Mouse (Mus musculus): ENCODE measurements around the gene Grik3. TPM values are rescaled to one million over a fixed set of nuclear protein-coding genes. Genes with fewer than 3 reads are reported as not detected.

Grik3 gene
- total RNA-seq, 4 experiments from 2014 or later = 0.10 to 0.22 (median 0.17) TPM

DNA sequence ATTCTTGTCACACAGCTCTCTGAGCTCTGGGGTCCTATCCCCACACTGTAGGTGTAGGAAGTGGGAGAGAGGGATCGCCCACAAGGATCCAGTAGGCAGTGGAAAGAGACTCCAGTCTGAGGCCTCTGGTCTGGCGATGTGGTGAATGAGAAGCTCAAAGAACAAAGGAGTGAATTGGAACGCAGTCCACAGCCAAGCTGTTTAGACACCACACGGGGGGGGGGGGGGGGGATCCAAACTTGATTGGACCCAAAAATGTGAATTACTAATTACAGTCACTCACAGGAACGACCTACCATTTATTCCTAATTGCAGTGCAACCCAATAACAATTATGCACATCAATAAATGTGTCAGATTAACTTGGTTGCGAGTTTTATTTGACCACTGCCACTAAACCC, 227.4 kb downstream of the Grik3 start:
- DNase-seq (ENCODE audit: low spot score in 2 of 2) = no peak

DNA sequence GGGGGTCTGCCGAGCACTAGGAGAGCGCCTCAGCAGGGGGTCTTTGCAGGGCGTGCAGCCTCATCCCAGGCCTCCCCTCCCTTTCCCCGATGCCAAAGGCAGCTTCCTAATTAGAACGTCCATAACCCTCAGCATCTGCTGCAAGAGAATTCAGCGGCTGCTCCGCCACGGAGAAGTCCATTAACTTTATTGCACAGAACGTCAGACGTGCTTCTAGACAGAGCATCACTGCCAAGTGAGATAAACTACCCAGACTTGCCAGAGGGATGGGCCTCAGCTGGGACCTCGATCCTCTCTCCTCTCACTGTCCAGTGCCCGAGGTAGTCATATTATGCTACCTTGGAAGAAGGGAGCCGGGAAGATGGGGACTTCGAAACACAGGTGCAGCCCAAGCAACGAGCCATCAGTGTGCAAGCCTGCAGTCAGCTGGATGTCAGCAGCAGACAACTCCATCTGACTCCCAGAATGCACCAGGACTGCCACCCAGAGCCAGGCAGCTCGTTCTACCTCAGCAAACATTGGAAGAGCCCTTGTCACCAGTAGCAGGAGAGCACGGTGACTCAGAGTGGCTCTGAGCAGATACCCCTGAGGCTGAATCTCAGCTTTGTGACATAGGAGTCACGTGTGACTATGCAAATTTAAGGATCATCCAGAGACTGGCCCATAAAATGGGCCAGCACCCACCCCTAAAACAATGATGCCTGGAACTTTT, 228.1 kb downstream of the Grik3 start:
- no peak for DNase-seq (ENCODE audit: low spot score in 2 of 2)

DNA sequence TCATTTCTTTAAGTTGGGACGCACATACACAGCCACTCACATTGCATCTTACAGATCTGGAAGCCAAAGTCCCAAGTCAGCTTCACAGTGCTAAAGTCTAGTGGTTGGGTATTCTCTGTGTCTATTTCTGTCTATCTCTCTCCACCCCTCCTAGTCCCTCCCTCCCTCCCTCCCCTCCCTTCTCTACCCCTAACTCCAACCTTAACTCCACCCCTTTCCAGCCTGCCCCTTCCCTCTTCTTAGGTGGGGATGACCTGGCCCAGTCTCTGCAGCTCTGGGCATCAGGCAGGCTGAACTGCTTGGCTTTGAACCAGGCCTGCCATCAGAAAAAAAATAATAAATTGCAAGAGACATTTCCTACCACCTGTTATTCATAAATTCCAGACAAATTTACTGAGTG, 235.7 kb downstream of the Grik3 start:
- no peak for DNase-seq (ENCODE audit: low spot score in 2 of 2)

GRCm38 (mm10) chr4:125727030-125727429, 236.5 kb downstream of the Grik3 start:
- DNase-seq (ENCODE audit: low spot score in 2 of 2) = no peak

GRCm38 (mm10) chr4:125727626-125728025, 237.1 kb downstream of the Grik3 start:
- no peak for DNase-seq (ENCODE audit: low spot score in 2 of 2)

GRCm38 (mm10) chr4:125728091-125728863, 237.8 kb downstream of the Grik3 start:
- DNase-seq (ENCODE audit: low spot score in 2 of 2) = no peak

GRCm38 (mm10) chr4:125729305-125730220, 239.1 kb downstream of the Grik3 start:
- DNase-seq (ENCODE audit: low spot score in 2 of 2) = no peak

- no peak for DNase-seq (ENCODE audit: low spot score in 2 of 2)
Measured at GRCm38 (mm10) chr4:125730751-125731150, 240.3 kb downstream of the Grik3 start.

DNA sequence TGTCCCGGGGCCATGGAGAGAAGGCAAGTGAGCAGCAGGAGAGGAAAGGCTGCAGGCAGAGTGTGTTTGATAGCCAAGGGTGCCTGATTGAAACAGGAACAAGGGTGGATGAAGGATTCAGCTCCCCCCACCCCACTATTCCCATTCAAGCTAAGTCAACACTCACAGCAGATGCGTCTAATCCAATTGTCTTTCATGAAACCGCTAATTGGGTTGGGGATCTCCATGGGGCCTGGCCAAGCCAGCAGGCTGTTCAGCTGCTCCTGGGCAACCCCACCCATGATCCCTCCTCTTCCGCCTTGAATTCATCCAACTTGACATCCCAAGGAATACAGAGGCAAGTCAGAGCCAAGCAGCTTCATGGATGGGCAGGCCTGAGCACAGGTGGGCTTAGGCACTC, 246.3 kb downstream of the Grik3 start:
- DNase-seq (ENCODE audit: low spot score in 2 of 2) = no peak

DNA sequence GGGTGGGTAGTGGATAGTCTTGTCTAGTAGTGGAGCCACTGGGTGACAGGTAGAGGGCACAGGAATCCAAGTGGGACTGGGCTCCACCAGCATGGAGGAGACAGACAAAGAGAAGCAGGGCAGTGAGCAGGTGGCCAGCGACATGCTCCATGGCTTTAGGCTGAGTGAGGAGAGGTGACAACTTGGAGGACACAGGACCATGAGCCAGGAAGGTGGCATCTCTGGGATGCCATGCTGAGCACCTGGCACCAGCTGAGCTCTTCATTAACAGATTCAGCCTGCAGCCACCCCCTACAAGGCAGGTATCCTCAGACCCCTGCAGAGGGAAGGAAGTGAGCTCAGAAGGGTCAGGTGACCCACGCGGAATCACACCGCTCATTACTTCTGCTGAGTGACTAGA, 248.3 kb downstream of the Grik3 start:
- no peak for DNase-seq (ENCODE audit: low spot score in 2 of 2)

DNA sequence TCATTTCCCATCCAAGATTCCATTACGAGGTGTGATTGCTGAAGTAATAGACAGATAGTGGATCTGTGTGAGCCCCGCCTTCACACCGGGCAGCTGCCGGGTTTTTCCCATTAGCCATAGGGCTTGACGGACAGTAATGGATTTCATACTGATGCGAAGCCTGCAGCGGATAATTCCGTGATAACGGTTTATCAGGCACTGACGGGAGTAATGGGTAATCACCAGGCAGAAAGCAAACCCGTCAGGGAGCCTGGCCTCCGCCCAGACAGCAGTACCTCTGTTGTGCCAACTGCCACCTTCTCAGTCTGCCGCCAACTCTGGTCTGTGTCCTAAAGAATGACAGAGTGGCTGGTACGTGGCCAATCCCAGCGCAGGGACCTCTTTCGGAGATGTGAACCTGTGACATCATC, 251.7 kb downstream of the Grik3 start:
- no peak for DNase-seq (ENCODE audit: low spot score in 2 of 2)

GRCm38 (mm10) chr4:125745902-125746301, 255.4 kb downstream of the Grik3 start:
- no peak for DNase-seq (ENCODE audit: low spot score in 2 of 2)

DNA sequence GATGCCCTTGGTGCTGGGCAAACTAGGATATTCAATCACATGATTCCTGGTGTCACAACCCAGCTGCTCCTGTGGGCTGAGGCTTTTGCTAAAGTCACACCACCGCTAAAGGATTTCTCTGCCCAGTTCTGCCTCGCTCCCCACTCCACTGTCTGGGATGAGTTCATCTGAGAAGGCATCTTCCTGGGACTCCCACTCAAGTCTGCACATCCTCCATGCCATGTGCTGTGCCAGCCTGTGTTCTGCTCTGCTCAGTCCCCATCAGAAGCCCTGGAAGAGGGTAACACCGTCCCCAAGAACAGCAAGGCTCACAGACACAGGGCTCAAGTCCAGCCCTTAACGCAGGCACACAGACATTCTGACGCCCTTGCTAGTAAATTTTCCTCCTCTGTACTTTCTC, 265.9 kb downstream of the Grik3 start:
- DNase-seq (ENCODE audit: low spot score in 2 of 2) = no peak

GRCm38 (mm10) chr4:125760326-125760725, 269.8 kb downstream of the Grik3 start:
- no peak for DNase-seq (ENCODE audit: low spot score in 2 of 2)

DNA sequence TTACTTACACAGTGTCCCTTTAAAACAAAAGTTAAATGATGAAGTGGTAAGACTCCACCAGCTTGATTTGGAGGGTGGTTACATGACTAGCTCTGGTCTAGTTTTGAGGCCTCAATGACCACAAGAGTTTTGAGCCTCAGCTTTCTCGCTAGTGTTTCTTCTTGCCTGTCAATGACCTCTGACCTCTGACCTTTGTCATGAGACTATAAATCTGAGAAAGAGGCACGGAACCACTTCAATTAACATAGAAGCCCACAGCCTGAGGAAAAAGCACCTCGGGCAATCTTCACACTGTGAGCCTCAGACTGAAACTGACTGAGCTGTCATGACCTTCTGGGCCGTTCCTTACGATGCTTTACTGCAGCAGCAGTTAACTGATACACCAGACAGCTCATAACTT, 272.6 kb downstream of the Grik3 start:
- no peak for DNase-seq (ENCODE audit: low spot score in 2 of 2)

Small RNA genes lying within 50 kb of the gene (microRNA-seq; reads per million reads assigned to microRNA genes)
- not detected for gene Mir692-2
